Mouse (Mus musculus) retina, embryonic 14.5 days (tissue): ENCODE results near the gene Ifi203.
"Not testable (repeated sequence)": the region's sequence is repeated elsewhere in the genome, so short reads cannot be mapped to it uniquely, and the experiment has no call there.

ENCODE experiments used
- DNase-seq: peaks from one replicate; pipeline ENCODE4 v3.0.0-alpha.2; 2015; ENCODE audit warnings: low spot score

Ifi203 gene

GRCm38 (mm10) chr1:173941924-173942779, at the start of gene Ifi203, which contains the start of gene Mndal:
Gene Ifi203 (minus strand): TSS chr1:173942672.
Gene Mndal (minus strand): TSS chr1:173942491.
- not testable (repeated sequence) for DNase-seq

- DNase-seq, result not testable (repeated sequence)
Measured at GRCm38 (mm10) chr1:173982694-173983305, 40.3 kb upstream of the Ifi203 start, which contains the start of gene Ifi202b. Gene Ifi202b (minus strand): TSS chr1:173982744.

GRCm38 (mm10) chr1:173981038-173981437, 38.6 kb upstream of the Ifi203 start:
- DNase-seq, result peak; percentile 9

GRCm38 (mm10) chr1:173977622-173978021, 35.1 kb upstream of the Ifi203 start:
- no peak for DNase-seq

- no peak for DNase-seq
Measured at GRCm38 (mm10) chr1:173973111-173973510, 30.6 kb upstream of the Ifi203 start.

- DNase-seq, result not testable (repeated sequence)
Measured at GRCm38 (mm10) chr1:173961491-173961890, 19.0 kb upstream of the Ifi203 start.

- not testable (repeated sequence) for DNase-seq
Measured at GRCm38 (mm10) chr1:173959998-173960397, 17.5 kb upstream of the Ifi203 start.

- not testable (repeated sequence) for DNase-seq
Measured at GRCm38 (mm10) chr1:173955839-173956527, 13.5 kb upstream of the Ifi203 start.

- DNase-seq, result no peak
Measured at GRCm38 (mm10) chr1:173955071-173955796, 12.8 kb upstream of the Ifi203 start.

GRCm38 (mm10) chr1:173953563-173953962, 11.1 kb upstream of the Ifi203 start:
- DNase-seq, result no peak

- DNase-seq, result not testable (repeated sequence)
Measured at GRCm38 (mm10) chr1:173949044-173949443, 6.6 kb upstream of the Ifi203 start.

- not testable (repeated sequence) for DNase-seq
Measured at GRCm38 (mm10) chr1:173942780-173943066, 251 bp upstream of the Ifi203 start.

- not testable (repeated sequence) for DNase-seq
Measured at GRCm38 (mm10) chr1:173941522-173941921, 950 bp downstream of the Ifi203 start.

- not testable (repeated sequence) for DNase-seq
Measured at GRCm38 (mm10) chr1:173919279-173919678, 23.2 kb downstream of the Ifi203 start.

GRCm38 (mm10) chr1:173914559-173914958, 27.9 kb downstream of the Ifi203 start:
- DNase-seq, result no peak

GRCm38 (mm10) chr1:173913256-173913791, 29.1 kb downstream of the Ifi203 start:
- not testable (repeated sequence) for DNase-seq

GRCm38 (mm10) chr1:173912548-173913255, 29.8 kb downstream of the Ifi203 start, which contains the start of gene Ifi211:
Gene Ifi211 (minus strand): TSS chr1:173913046.
- DNase-seq, result not testable (repeated sequence)

GRCm38 (mm10) chr1:173911808-173912464, 30.5 kb downstream of the Ifi203 start:
- no peak for DNase-seq

GRCm38 (mm10) chr1:173908390-173908789, 34.1 kb downstream of the Ifi203 start:
- DNase-seq, result not testable (repeated sequence)

- DNase-seq, result not testable (repeated sequence)
Measured at GRCm38 (mm10) chr1:173905885-173906284, 36.6 kb downstream of the Ifi203 start.
